Mouse (Mus musculus): Measurements from ENCODE around the gene Jag2.

GRCm38 (mm10) chr12:112871272-112871671 lies 58.3 kb downstream of the Jag2 start:
- no peak for TF ChIP-seq EP300 (IDR thresholded peaks at IDR 0.05; ENCODE audit: low read depth)
- TF ChIP-seq CTCF (IDR thresholded peaks at IDR 0.05; ENCODE audit: low read depth): no peak
